Mouse (Mus musculus) cerebellum, adult 9-10 months (tissue): Measurements from ENCODE around the gene Papss2.

Source experiments
- DNase-seq: peaks from one replicate; pipeline ENCODE4 v3.0.0; 2022

Papss2 gene

GRCm38 (mm10) chr19:32601033-32601770 lies 5.6 kb downstream of the Papss2 start:
- DNase-seq: no peak

GRCm38 (mm10) chr19:32603466-32603865 lies 7.9 kb downstream of the Papss2 start:
- no peak for DNase-seq

- no peak for DNase-seq
These were observed 8.5 kb downstream of the Papss2 start for GRCm38 (mm10) chr19:32604127-32604526.

GRCm38 (mm10) chr19:32604563-32605252 lies 9.1 kb downstream of the Papss2 start:
- no peak for DNase-seq

GRCm38 (mm10) chr19:32606227-32606827 lies 10.7 kb downstream of the Papss2 start:
- no peak for DNase-seq

- no peak for DNase-seq
These were observed 11.4 kb downstream of the Papss2 start for GRCm38 (mm10) chr19:32607036-32607435.

GRCm38 (mm10) chr19:32611386-32612092 lies 15.9 kb downstream of the Papss2 start:
- DNase-seq: no peak

GRCm38 (mm10) chr19:32614046-32614771 lies 18.6 kb downstream of the Papss2 start:
- DNase-seq: no peak

GRCm38 (mm10) chr19:32614772-32615099 lies 19.1 kb downstream of the Papss2 start:
- DNase-seq: no peak

- DNase-seq: no peak
These were observed 21.1 kb downstream of the Papss2 start for GRCm38 (mm10) chr19:32616646-32617045.

- DNase-seq: no peak
These were observed 24.1 kb downstream of the Papss2 start for GRCm38 (mm10) chr19:32619739-32620138.

- DNase-seq: no peak
These were observed 25.4 kb downstream of the Papss2 start for GRCm38 (mm10) chr19:32620859-32621445.

GRCm38 (mm10) chr19:32622142-32622541 lies 26.6 kb downstream of the Papss2 start:
- DNase-seq: no peak

GRCm38 (mm10) chr19:32626768-32627331 lies 31.3 kb downstream of the Papss2 start:
- no peak for DNase-seq

GRCm38 (mm10) chr19:32627631-32628030 lies 32.0 kb downstream of the Papss2 start:
- no peak for DNase-seq

- no peak for DNase-seq
These were observed 33.1 kb downstream of the Papss2 start for GRCm38 (mm10) chr19:32628572-32629132.

GRCm38 (mm10) chr19:32634916-32635315 lies 39.3 kb downstream of the Papss2 start:
- DNase-seq: no peak

- no peak for DNase-seq
These were observed 42.0 kb downstream of the Papss2 start for GRCm38 (mm10) chr19:32637357-32638275.

- no peak for DNase-seq
These were observed 42.8 kb downstream of the Papss2 start for GRCm38 (mm10) chr19:32638276-32638903.

GRCm38 (mm10) chr19:32641535-32641934 lies 45.9 kb downstream of the Papss2 start:
- DNase-seq: no peak
